Mouse (Mus musculus): ENCODE results near the gene BC067074.

DNA sequence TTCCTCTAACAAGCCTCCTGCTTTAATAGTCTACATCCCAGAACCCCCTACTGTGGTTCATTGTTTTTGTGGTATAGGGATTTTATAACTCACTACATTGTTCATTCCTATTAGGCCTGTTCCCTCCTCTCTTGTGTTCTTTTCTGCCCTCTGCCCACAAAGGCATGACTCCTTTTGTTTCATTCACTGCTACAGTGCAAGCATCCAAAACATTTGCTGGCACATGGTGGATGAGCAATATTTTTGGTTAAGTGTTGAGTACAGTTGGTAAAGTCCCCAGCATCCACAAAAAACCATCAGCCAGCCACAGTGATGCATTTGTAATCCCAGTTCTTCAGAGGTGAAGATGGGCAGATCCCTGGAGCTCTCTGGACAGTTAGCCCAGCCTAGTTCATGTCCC, 48.2 kb downstream of the BC067074 start:
- TF ChIP-seq CTCF (IDR thresholded peaks at IDR 0.05; ENCODE audit: borderline replicate concordance, control insufficient read depth, extremely low read depth, insufficient read depth, low read length, poor library complexity) (no peak), POLR2A (IDR thresholded peaks at IDR 0.05; ENCODE audit: control insufficient read depth, extremely low read depth, insufficient read depth, low read length, poor library complexity) (no peak)
